Mouse (Mus musculus): ENCODE results near the gene Tmem189. TPM values are rescaled to one million over a fixed set of nuclear protein-coding genes. Genes with fewer than 3 reads are reported as not detected.

Tmem189 gene
- total RNA-seq, 2 experiments from 2014 or later: 42.3 to 43.0 TPM

DNA sequence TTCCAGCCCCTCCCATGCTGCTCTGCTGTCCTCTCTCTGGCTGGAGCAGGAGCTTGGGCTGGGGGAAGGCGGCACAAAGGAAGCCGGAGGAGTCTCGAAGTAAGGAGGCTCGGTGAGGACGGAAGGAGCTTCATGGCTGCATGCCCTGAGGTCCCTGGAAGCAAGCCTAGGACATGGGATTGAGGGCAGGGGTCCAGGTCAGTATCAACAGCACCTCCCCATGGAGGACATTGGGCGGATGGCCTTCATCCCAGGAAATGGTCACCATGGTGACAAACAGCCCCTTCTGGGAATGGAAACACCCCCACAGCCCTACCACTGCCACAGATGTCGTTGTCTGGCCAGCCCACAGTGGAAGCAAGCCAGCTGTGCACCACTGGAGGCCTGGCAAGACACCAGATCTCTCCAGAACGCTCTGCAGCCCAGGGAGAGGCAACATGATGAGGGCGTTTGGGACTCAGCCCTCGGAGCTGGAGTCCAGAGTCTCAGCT, 95.1 kb downstream of the Tmem189 start:
- TF ChIP-seq CTCF (IDR thresholded peaks at IDR 0.05): no peak; the same call in 1 of the 2 replicates
- H3K27ac ChIP-seq: no peak overlapping the region; the same call in 1 of the 2 replicates
- H3K4me3 ChIP-seq: no peak overlapping the region
- peak; percentile 40 to 60 for DNase-seq (ENCODE audit: extremely low spot score in 1 of 2, low spot score in 2 of 2)
- intact Hi-C loops (cut with DNase I): no loop called here

DNA sequence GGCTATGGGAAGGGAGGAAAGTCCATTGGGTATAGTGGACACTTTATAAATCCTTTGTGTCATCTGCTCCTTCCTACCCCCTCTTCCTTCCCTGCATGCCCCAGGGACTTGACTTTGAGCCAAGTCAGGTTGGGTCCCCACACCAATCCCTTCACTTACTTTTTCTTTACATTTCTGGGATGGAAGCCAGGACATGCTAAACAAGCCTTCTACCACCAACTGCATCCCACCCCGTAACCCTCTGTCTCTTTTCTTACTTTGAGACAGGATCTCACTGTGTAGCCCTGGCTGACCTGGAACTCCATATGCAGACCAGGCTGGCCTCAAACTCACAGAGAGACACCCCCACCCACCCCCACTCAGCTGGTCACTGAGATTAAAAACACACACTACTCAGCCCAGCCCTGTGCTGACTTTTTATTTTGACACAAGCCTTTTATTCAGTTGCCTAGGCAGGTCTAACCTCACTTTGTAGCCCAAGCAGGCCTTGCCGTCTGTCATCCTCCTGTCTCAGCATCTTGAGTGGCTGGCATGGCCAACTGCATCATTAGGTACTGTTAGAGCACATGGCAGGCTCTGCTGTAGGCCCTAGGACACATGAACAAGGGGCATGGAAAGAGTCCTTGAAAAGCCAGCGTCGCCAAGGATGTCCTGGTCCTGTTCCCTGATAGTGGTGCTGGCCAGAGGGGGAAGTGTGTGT, 95.9 kb downstream of the Tmem189 start:
- TF ChIP-seq CTCF (IDR thresholded peaks at IDR 0.05): no peak
- peak overlapping the region; percentile 36; the same call in 1 of the 2 replicates for H3K27ac ChIP-seq
- DNase-seq (ENCODE audit: extremely low spot score in 1 of 2, low spot score in 2 of 2): no peak
- intact Hi-C loops (cut with DNase I): no loop called here
- no peak overlapping the region for H3K4me3 ChIP-seq

Small RNA genes lying within 50 kb of the gene (microRNA-seq; reads per million reads assigned to microRNA genes)
- gene Gm22355: 0 reads per million in 2 experiments

Other genes with a start within 250 kb of the Tmem189 start
- gene Rnf114, start 197.2 kb downstream of the Tmem189 start, total RNA-seq (2021): 10 to 100 TPM; 54.9 to 57.3 TPM
- 10 to 100 TPM; 78.0 to 79.1 TPM for gene Spata2, start 196.9 kb downstream of the Tmem189 start, total RNA-seq (2021)
- under 1 TPM; 0.56 to 0.70 TPM for gene Snai1, start 151.6 kb downstream of the Tmem189 start, total RNA-seq (2021)
- 100 to 1,000 TPM; 244 to 274 TPM for gene Ube2v1, start 57.7 kb downstream of the Tmem189 start, total RNA-seq (2021)
- 10 to 100 TPM; 29.1 to 38.0 TPM for gene Gm20431, start 28.3 kb downstream of the Tmem189 start, total RNA-seq (2021)
- 10 to 100 TPM; 15.1 to 19.2 TPM for gene Cebpb, start 907 bp downstream of the Tmem189 start, total RNA-seq (2021)
- 10 to 100 TPM; 52.0 to 69.0 TPM for gene Ptpn1, start 242.2 kb upstream of the Tmem189 start, total RNA-seq (2021)

All from left cerebral cortex, adult 2 months (tissue).